In genomic region chr15:83236824-83237223, GRCm38 (mm10) we compare ENCODE assay signal across 32 mouse cellular contexts. TPM values are rescaled to one million over a fixed set of nuclear protein-coding genes. Genes with fewer than 3 reads are reported as not detected.
A peak's percentile ranks its signal among the peaks of the same experiment; 100 is the strongest.
DNase-seq lines count a peak whose midpoint lies in the region; ATAC-seq and TF ChIP-seq lines count a peak whose summit lies in the region.
"Had no signal": no experiment of that assay in that cellular context is flagged by ENCODE, and none has a peak within 500 bp of the region (broad histone marks: within the 10 kb centered on the region; RNA-seq: fewer than 3 reads in every experiment).

No protein-coding gene starts in this region.

- no peak for TF ChIP-seq CTCF in ES-Bruce4 (IDR thresholded peaks at IDR 0.05; ENCODE audit: low read depth, low read length)
- TF ChIP-seq CTCF in intestine, postnatal 0 days (IDR thresholded peaks at IDR 0.05; ENCODE audit: low read depth): no peak
- no peak for TF ChIP-seq CTCF in stomach, postnatal 0 days (IDR thresholded peaks at IDR 0.05; ENCODE audit: low read depth)
- no peak for TF ChIP-seq CTCF in gastrocnemius, adult 2 months (IDR thresholded peaks at IDR 0.05)

- H3K9me3 ChIP-seq in ES-Bruce4 (replicated peaks; ENCODE audit: control insufficient read depth, insufficient read depth, low read length, poor library complexity, severe bottlenecking): no peaks in the 10 kb centered on the region
- H3K9me3 ChIP-seq in intestine, postnatal 0 days (ENCODE audit: control insufficient read depth): no peaks in the 10 kb centered on the region
- no peaks in the 10 kb centered on the region for H3K9me3 ChIP-seq in stomach, postnatal 0 days (ENCODE audit: control insufficient read depth, low read length)
- H3K9me3 ChIP-seq in hindbrain, embryonic 12.5 days (replicated peaks): no peaks in the 10 kb centered on the region
- H3K9me3 ChIP-seq: embryonic facial prominence, embryonic 10.5 days; embryonic facial prominence, embryonic 15.5 days; forebrain, embryonic 12.5 days; heart, embryonic 10.5 days; hindbrain, embryonic 13.5 days; liver, embryonic 12.5 days had no signal

- peak overlapping the region; percentile 59; the same call in 1 of the 2 replicates for H3K4me3 ChIP-seq in ES-Bruce4 (ENCODE audit: low read depth, low read length)
- no peak overlapping the region for H3K4me3 ChIP-seq in intestine, postnatal 0 days (ENCODE audit: low read depth, low read length)
- H3K4me3 ChIP-seq in stomach, postnatal 0 days (ENCODE audit: low read depth, low read length): no peak overlapping the region
- H3K4me3 ChIP-seq in hindbrain, embryonic 12.5 days: no peak overlapping the region
- no peak overlapping the region for H3K4me3 ChIP-seq in gastrocnemius, adult 2 months
- H3K4me3 ChIP-seq: embryonic facial prominence, embryonic 10.5 days; embryonic facial prominence, embryonic 15.5 days; forebrain, embryonic 12.5 days; heart, embryonic 10.5 days; hindbrain, embryonic 13.5 days; liver, embryonic 12.5 days had no signal

- peak; percentile 78 for ATAC-seq in intestine, postnatal 0 days
- ATAC-seq in stomach, postnatal 0 days (ENCODE audit: low FRiP score, low TSS enrichment): peak; percentile 59; the same call in 1 of the 2 replicates
- no peak for ATAC-seq in hindbrain, embryonic 12.5 days (ENCODE audit: low FRiP score)
- ATAC-seq: CD4-positive, CD25-positive, alpha-beta regulatory T cell, adult 4 months; forebrain, postnatal 0 days; liver, embryonic 12.5 days; liver, postnatal 0 days; midbrain, embryonic 16.5 days; Patski had no signal

- H3K9ac ChIP-seq in ES-Bruce4 (ENCODE audit: low read depth, poor library complexity, severe bottlenecking): peak overlapping the region; percentile 22
- no peak overlapping the region for H3K9ac ChIP-seq in intestine, postnatal 0 days (ENCODE audit: low read depth, low read length)
- no peak overlapping the region for H3K9ac ChIP-seq in stomach, postnatal 0 days (ENCODE audit: low read length)
- no peak overlapping the region for H3K9ac ChIP-seq in hindbrain, embryonic 12.5 days
- H3K9ac ChIP-seq: embryonic facial prominence, embryonic 15.5 days; forebrain, embryonic 12.5 days; forebrain, postnatal 0 days; hindbrain, embryonic 13.5 days; liver, embryonic 12.5 days; liver, postnatal 0 days had no signal

- H3K36me3 ChIP-seq in ES-Bruce4 (ENCODE audit: control insufficient read depth, insufficient read depth, low read length, poor library complexity, severe bottlenecking): no peaks in the 10 kb centered on the region
- no peaks in the 10 kb centered on the region for H3K36me3 ChIP-seq in intestine, postnatal 0 days (ENCODE audit: control insufficient read depth, insufficient read depth)
- H3K36me3 ChIP-seq in stomach, postnatal 0 days (ENCODE audit: control insufficient read depth, insufficient read depth, low read length): no peaks in the 10 kb centered on the region
- H3K36me3 ChIP-seq in hindbrain, embryonic 12.5 days: no peaks in the 10 kb centered on the region
- H3K36me3 ChIP-seq: embryonic facial prominence, embryonic 10.5 days; embryonic facial prominence, embryonic 15.5 days; forebrain, embryonic 12.5 days; heart, embryonic 10.5 days; hindbrain, embryonic 13.5 days; liver, embryonic 12.5 days had no signal

- H3K4me2 ChIP-seq in intestine, postnatal 0 days (replicated peaks; ENCODE audit: low read depth): no peak overlapping the region
- H3K4me2 ChIP-seq in stomach, postnatal 0 days (replicated peaks; ENCODE audit: low read depth): no peak overlapping the region
- H3K4me2 ChIP-seq in hindbrain, embryonic 12.5 days (replicated peaks): no peak overlapping the region
- H3K4me2 ChIP-seq: embryonic facial prominence, embryonic 15.5 days; forebrain, embryonic 12.5 days; hindbrain, embryonic 13.5 days; liver, embryonic 12.5 days; midbrain, embryonic 11.5 days had no signal

- DNase-seq in R1 (ENCODE audit: low read depth, low spot score): peak; percentile 88
- peak; percentile 45 for DNase-seq in stomach, postnatal 0 days (ENCODE audit: low spot score)
- DNase-seq in gastrocnemius, adult 2 months: no peak
- DNase-seq in layer of hippocampus, postnatal 36 days: no peak
- DNase-seq: adrenal gland, postnatal 36 days; cerebellum, adult 18-20 months; cerebellum, postnatal 14 days; forebrain, postnatal 0 days; gastrocnemius, postnatal 14 days; heart, postnatal 36 days; kidney, adult 8-10 months; kidney, postnatal 10 days; liver, postnatal 0 days; lung, postnatal 36 days; right cerebral cortex, postnatal 14 days had no signal

- no peaks in the 10 kb centered on the region for H3K27me3 ChIP-seq in ES-Bruce4 (ENCODE audit: control insufficient read depth, insufficient read depth, low read length, poor library complexity, severe bottlenecking)
- H3K27me3 ChIP-seq in intestine, postnatal 0 days (replicated peaks; ENCODE audit: control insufficient read depth, insufficient read depth, low read length): no peaks in the 10 kb centered on the region
- H3K27me3 ChIP-seq in stomach, postnatal 0 days (ENCODE audit: control insufficient read depth, insufficient read depth, low read length): no peaks in the 10 kb centered on the region
- no peaks in the 10 kb centered on the region for H3K27me3 ChIP-seq in hindbrain, embryonic 12.5 days
- H3K27me3 ChIP-seq: embryonic facial prominence, embryonic 15.5 days; hindbrain, embryonic 13.5 days; Patski had no signal

- intact Hi-C loops in gastrocnemius, adult 2 months (cut with DNase I): no loop called here

- TF ChIP-seq POLR2A in ES-Bruce4 (IDR thresholded peaks at IDR 0.05; ENCODE audit: insufficient read depth, low read length): no peak

- H3K4me1 ChIP-seq in ES-Bruce4 (ENCODE audit: control insufficient read depth, insufficient read depth, low read length): peaks cover 9% of the 10 kb centered on the region
- no peaks in the 10 kb centered on the region for H3K4me1 ChIP-seq in intestine, postnatal 0 days (replicated peaks; ENCODE audit: control insufficient read depth, insufficient read depth, low read length)
- H3K4me1 ChIP-seq in stomach, postnatal 0 days (replicated peaks; ENCODE audit: control insufficient read depth, insufficient read depth): peaks cover 2% of the 10 kb centered on the region
- no peaks in the 10 kb centered on the region for H3K4me1 ChIP-seq in hindbrain, embryonic 12.5 days
- H3K4me1 ChIP-seq: embryonic facial prominence, embryonic 15.5 days; forebrain, embryonic 12.5 days; hindbrain, embryonic 13.5 days had no signal

- 0 out of 2 replicates have a peak overlapping the region, but pooled peaks have one; percentile 77 for H3K27ac ChIP-seq in ES-Bruce4 (ENCODE audit: insufficient read depth, low read length)
- no peak overlapping the region for H3K27ac ChIP-seq in intestine, postnatal 0 days (ENCODE audit: low read depth, low read length)
- 0 out of 2 replicates have a peak overlapping the region, but pooled peaks have one; percentile 40 for H3K27ac ChIP-seq in stomach, postnatal 0 days (replicated peaks)
- H3K27ac ChIP-seq in hindbrain, embryonic 12.5 days: no peak overlapping the region
- H3K27ac ChIP-seq in gastrocnemius, adult 2 months: no peak overlapping the region
- H3K27ac ChIP-seq: embryonic facial prominence, embryonic 10.5 days; embryonic facial prominence, embryonic 15.5 days; forebrain, embryonic 12.5 days; heart, embryonic 10.5 days; hindbrain, embryonic 13.5 days; liver, embryonic 12.5 days had no signal

- peak; percentile 80 for TF ChIP-seq EP300 in ES-Bruce4 (IDR thresholded peaks at IDR 0.05; ENCODE audit: insufficient read depth, low read depth, low read length)
- no peak for TF ChIP-seq EP300 in stomach, postnatal 0 days (optimal IDR thresholded peaks at IDR 0.05)

- WGBS in intestine, postnatal 0 days: 0% methylated on average over 1 of the region's 1 CpGs
- WGBS in stomach, postnatal 0 days: 14% methylated on average over 1 of the region's 1 CpGs
- no CpG with 5 or more reads among the region's 1 CpGs for WGBS in hindbrain, embryonic 12.5 days

RNA-seq across cellular contexts. Expression of gene A4galt, which starts 14.8 kb away (rescaled TPM):
- polyA plus RNA-seq in ES-Bruce4 (2011; ENCODE audit: insufficient read depth, insufficient read length, low read depth, missing spikeins): 38.1 and 38.2 TPM in 2 replicates
- 8.1 and 8.6 TPM in 2 replicates for polyA plus RNA-seq in intestine, postnatal 0 days (2015; fragmentation: Nextera tagmentation; extraction: Ambion mirVana)
- polyA plus RNA-seq in stomach, postnatal 0 days (2015; fragmentation: Nextera tagmentation; extraction: Ambion mirVana): 23.0 and 24.4 TPM in 2 replicates
- 2.0 and 2.2 TPM in 2 replicates for polyA plus RNA-seq in hindbrain, embryonic 12.5 days (2016; fragmentation: Nextera tagmentation; extraction: Ambion mirVana)
- total RNA-seq in gastrocnemius, adult 2 months (2021): 1 to 10 TPM; 2.8 to 4.0 TPM
- 1 to 10 TPM; 2.0 to 4.0 TPM for total RNA-seq in layer of hippocampus, postnatal 36 days (2021)
- total RNA-seq: granulocyte monocyte progenitor cell, adult 5-6 weeks; megakaryocyte, adult 5-6 weeks; MEL; neutrophil, adult 5-6 weeks had no signal
- polyA plus RNA-seq: CD4-positive, CD25-positive, alpha-beta regulatory T cell, adult 4 months; heart, embryonic 10.5 days had no signal

Comparison
In these comparisons a context has a peak if more than half of its experiments do, and no peak if none do; other contexts are left out.
1. H3K27ac ChIP-seq: peak in ES-Bruce4 (single experiment) and stomach, postnatal 0 days (single experiment); none in intestine, postnatal 0 days (single experiment), hindbrain, embryonic 12.5 days (single experiment) and gastrocnemius, adult 2 months (single experiment).
2. DNase-seq: peak in R1 (single experiment) and stomach, postnatal 0 days (single experiment); none in gastrocnemius, adult 2 months (single experiment) and layer of hippocampus, postnatal 36 days (0 of 2).